Mouse (Mus musculus): Measurements from ENCODE around the gene Agap1. TPM values are rescaled to one million over a fixed set of nuclear protein-coding genes. Genes with fewer than 3 reads are reported as not detected.

Gene Agap1
- polyA plus RNA-seq, 1 experiment from 2014 or later = 42.6 TPM

DNA sequence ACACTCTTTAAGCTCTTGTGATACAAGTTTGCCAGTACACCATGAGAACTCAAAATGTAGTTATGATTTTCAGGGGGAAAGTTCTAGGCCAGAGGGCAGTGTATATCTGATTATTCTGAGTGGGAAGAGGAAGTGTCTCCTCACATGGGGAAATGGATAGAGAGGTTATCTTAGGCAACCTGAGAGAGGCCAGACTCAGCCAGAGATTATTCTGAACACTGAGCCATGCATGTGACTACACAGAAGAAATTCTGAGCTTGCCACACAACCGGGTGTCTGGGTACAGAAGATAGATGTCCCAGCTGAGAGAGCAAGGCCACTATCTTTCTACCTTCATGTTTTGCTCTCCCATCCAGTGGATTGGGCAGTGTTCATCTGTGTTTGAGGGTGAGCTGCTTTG, 97.9 kb downstream of the Agap1 start:
- no peak for ATAC-seq (ENCODE audit: low FRiP score)
- Histone ChIP-seq H3K9me3 (replicated peaks) (no peaks in the 10 kb centered on the region), H3K4me3 (replicated peaks) (no peak overlapping the region), H3K27ac (replicated peaks) (no peak overlapping the region), H3K4me2 (no peak overlapping the region), H3K9ac (replicated peaks) (no peak overlapping the region), H3K27me3 (replicated peaks) (no peaks in the 10 kb centered on the region), H3K4me1 (peaks cover 54% of the 10 kb centered on the region), H3K36me3 (no peaks in the 10 kb centered on the region)
- 81% methylated on average over 1 of the region's 1 CpGs for whole genome bisulfite sequencing

DNA sequence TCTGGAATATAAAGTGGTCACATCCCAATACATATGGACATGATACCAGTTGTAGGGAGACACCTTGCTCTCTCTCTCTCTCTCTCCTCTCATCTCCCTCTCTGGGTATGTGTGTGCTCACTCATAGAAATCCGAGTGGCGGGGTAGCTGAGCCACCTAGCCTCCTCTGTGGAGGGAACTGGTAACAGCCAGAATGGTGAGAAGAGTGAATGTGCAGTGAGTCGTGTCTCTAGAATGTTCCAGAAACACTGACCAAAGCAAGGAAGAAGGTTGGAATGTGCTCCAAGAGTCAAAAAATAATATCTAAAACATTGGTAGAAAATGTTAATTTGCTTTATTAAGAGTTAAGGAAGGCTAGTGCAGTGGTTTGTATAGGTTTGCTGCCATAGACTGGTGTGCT, 99.2 kb downstream of the Agap1 start:
- H3K4me1 ChIP-seq = peaks cover 52% of the 10 kb centered on the region
- H3K9me3 ChIP-seq (replicated peaks) = no peaks in the 10 kb centered on the region
- H3K4me2 ChIP-seq = no peak overlapping the region
- no peak overlapping the region for H3K9ac ChIP-seq (replicated peaks)
- WGBS = 88% methylated on average over 3 of the region's 3 CpGs
- no peak overlapping the region for H3K4me3 ChIP-seq (replicated peaks)
- H3K27ac ChIP-seq (replicated peaks) = no peak overlapping the region
- no peaks in the 10 kb centered on the region for H3K27me3 ChIP-seq (replicated peaks)
- no peaks in the 10 kb centered on the region for H3K36me3 ChIP-seq
- ATAC-seq (ENCODE audit: low FRiP score) = no peak

DNA sequence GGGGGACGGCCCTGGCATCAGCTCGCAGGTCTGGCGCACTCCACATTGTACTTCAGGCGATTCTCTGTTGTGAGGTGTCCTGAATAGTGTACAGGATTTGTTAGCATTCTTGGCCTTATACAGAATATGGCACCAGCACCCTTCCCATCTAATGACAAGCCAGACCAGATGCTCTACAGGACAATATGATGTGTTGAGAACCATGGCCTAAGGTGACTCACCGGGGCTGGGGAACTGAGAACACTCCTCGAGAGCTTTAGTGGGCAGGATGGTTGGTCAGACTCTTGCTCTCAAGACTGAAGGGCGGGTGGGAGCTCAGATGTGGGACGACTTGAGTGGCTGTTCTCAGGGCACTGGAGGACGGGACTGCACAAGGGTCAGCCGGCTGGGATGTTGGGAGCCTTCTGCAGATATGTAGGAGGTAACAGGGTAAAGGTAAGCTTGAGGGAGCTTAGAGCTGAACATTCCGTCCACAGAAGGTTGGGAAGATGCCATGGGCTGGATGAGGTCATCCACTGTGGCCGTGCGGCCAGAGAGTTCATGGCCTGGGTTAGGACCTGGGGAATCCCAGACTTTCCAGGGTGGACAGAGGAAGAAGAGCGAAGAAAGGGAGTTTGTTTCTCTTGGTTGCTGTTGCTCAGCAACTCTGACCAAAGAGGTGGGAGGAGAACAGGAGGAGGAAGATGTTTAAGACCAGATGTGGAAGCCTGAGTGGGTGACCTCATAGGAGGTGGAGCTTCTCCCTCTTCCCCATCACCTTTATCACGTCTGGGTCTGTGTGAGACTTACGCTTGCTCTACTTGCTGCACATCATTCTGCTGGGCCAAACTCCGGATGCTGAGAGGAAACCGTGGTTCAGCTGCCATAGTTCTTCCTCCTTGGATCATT, 100.6 kb downstream of the Agap1 start:
- H3K4me1 ChIP-seq = peaks cover 44% of the 10 kb centered on the region
- H3K27ac ChIP-seq (replicated peaks) = no peak overlapping the region
- H3K9me3 ChIP-seq (replicated peaks) = no peaks in the 10 kb centered on the region
- H3K4me2 ChIP-seq = no peak overlapping the region
- H3K36me3 ChIP-seq = no peaks in the 10 kb centered on the region
- H3K27me3 ChIP-seq (replicated peaks) = no peaks in the 10 kb centered on the region
- no peak overlapping the region for H3K4me3 ChIP-seq (replicated peaks)
- 89% methylated on average over 18 of the region's 18 CpGs for WGBS
- ATAC-seq (ENCODE audit: low FRiP score) = no peak
- H3K9ac ChIP-seq (replicated peaks) = no peak overlapping the region

DNA sequence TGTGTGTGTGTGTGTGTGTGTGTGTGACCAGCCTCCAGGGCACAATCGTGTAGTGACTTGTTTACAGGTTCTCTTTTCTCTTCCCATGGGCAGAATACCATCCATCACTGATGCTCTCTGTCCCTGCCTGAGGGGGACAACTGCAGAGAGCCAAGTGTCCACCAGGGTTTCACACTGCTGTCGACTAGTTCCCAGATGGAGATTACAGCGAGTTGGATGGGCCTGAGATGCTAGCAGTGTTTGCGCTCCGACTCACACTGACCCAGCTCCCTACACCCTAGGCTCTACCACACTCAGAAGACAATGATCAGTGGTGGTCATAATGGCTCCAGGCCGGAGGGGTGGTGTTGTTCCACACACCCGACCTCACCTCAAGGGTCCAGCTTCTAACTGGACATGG, 101.4 kb downstream of the Agap1 start:
- Histone ChIP-seq H3K9me3 (replicated peaks) (no peaks in the 10 kb centered on the region), H3K4me2 (no peak overlapping the region), H3K27me3 (replicated peaks) (no peaks in the 10 kb centered on the region), H3K9ac (replicated peaks) (no peak overlapping the region), H3K27ac (replicated peaks) (no peak overlapping the region), H3K4me3 (replicated peaks) (no peak overlapping the region), H3K4me1 (peaks cover 36% of the 10 kb centered on the region), H3K36me3 (no peaks in the 10 kb centered on the region)
- WGBS = 65% methylated on average over 7 of the region's 7 CpGs
- no peak for ATAC-seq (ENCODE audit: low FRiP score)

DNA sequence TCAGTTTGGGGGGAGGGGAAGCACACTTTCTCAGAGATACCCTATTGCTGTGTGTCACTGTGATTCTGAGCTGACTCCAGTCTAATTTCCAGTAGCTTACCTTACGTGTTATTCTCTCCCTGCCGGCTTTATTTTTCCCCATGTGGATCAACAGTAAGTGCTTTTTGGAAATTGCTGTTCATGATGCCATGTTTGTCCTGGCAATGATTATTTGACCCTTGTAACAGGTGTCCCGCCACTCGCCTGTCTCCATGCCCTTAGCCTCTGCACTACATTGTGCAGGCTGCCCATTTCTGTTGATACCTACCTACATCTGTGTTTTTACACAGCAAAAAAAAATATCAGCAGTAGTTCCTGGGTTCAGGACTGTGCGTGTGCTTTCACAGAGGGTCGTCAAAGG, 102.8 kb downstream of the Agap1 start:
- H3K4me2 ChIP-seq = no peak overlapping the region
- H3K9me3 ChIP-seq (replicated peaks) = no peaks in the 10 kb centered on the region
- H3K4me1 ChIP-seq = peaks cover 30% of the 10 kb centered on the region
- H3K27ac ChIP-seq (replicated peaks) = no peak overlapping the region
- 84% methylated on average over 6 of the region's 6 CpGs for WGBS
- H3K27me3 ChIP-seq (replicated peaks) = no peaks in the 10 kb centered on the region
- ATAC-seq (ENCODE audit: low FRiP score) = no peak
- no peak overlapping the region for H3K4me3 ChIP-seq (replicated peaks)
- H3K36me3 ChIP-seq = no peaks in the 10 kb centered on the region
- H3K9ac ChIP-seq (replicated peaks) = no peak overlapping the region

DNA sequence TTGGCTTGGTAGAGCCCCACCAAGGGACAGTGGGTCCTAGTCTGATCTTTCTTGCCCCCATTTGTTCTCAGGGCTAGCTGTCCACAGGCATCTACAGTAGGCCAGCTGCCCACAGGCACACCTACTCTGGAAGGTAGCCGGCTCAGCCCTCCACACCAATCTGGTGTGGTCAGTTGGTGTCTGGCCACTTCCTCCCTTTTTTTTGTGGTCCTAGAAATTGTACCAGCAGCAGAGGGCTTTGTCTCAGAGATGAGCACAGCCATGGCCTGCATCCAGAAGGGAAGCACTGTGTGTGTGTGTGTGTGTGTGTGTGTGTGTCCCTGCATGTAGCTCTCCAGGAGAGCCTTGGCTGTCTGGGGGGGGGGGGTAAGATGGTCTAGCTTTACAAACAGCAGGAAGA, 103.5 kb downstream of the Agap1 start:
- H3K27me3 ChIP-seq (replicated peaks) = no peaks in the 10 kb centered on the region
- H3K9ac ChIP-seq (replicated peaks) = no peak overlapping the region
- no peak overlapping the region for H3K27ac ChIP-seq (replicated peaks)
- H3K9me3 ChIP-seq (replicated peaks) = no peaks in the 10 kb centered on the region
- ATAC-seq (ENCODE audit: low FRiP score) = no peak
- peaks cover 33% of the 10 kb centered on the region for H3K4me1 ChIP-seq
- H3K4me2 ChIP-seq = no peak overlapping the region
- H3K36me3 ChIP-seq = no peaks in the 10 kb centered on the region
- H3K4me3 ChIP-seq (replicated peaks) = no peak overlapping the region
- 76% methylated on average over 1 of the region's 1 CpGs for WGBS

DNA sequence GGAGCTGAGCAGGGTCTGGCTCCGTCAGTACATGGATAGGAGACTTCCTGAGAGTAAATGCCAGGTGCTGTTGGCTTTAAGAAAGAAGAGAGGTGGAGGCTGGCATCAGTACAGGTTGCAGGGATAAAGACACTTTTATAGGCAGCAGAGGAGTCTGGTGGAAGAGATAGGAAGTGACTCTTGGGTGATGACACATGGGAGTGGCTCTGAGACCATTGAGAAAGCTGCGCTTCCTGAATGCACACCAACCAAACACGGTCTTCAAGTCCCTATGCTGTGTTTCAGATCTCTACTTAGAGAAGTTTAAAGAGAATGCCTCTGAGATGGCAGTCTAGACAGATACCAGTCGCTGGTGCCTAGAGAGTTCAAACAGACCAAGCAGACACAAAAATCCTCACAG, 108.8 kb downstream of the Agap1 start:
- H3K27me3 ChIP-seq (replicated peaks) = no peaks in the 10 kb centered on the region
- H3K9ac ChIP-seq (replicated peaks) = no peak overlapping the region
- ATAC-seq (ENCODE audit: low FRiP score) = no peak
- no peaks in the 10 kb centered on the region for H3K9me3 ChIP-seq (replicated peaks)
- no peak overlapping the region for H3K4me2 ChIP-seq
- H3K36me3 ChIP-seq = no peaks in the 10 kb centered on the region
- peaks cover 55% of the 10 kb centered on the region for H3K4me1 ChIP-seq
- H3K4me3 ChIP-seq (replicated peaks) = no peak overlapping the region
- WGBS = 89% methylated on average over 4 of the region's 4 CpGs
- H3K27ac ChIP-seq (replicated peaks) = no peak overlapping the region

DNA sequence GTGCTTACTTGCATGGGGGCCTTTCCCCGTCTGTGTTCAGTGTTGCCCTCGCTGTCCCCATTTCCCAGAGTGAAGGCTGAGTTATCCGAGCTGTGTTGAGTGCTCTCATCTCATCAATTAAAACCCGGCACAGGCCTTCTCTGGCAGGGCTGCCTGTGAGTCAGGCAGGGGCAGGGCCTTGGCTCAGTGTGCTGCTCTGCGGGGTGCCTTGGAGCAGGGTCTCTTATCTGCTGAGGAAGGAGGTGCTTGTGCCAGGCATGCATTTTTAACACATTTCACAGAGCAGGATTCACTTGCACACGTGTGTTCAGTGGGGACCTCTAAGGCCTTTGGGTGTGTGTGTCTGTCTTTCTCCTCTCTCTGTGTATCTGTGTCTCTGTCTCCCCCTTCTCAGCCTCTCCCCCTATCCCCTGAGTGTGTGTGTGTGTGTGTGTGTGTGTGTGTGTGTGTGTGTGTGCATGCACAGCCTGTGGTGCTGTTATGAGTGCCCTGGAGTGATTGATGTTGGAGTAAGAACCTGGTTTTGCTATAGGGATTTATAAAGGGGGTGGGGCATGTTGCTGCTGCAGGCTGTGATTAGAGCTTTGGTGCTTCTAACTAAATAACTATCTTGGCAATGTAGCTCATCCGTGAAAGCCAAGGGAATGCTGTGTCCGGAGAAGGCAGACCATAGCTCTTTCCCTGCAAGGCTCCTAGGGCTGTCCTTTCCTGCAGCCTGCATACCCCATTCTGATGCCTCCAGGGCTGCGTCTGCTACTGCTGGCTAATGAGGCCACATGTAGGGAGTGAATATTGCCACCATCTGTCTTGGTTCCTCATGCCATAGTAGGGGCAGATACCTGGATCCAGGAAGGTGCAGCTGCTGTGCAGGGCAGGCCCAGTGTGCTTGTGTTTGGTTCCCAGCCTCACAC, 112.2 kb downstream of the Agap1 start:
- Histone ChIP-seq H3K9ac (replicated peaks) (no peak overlapping the region), H3K4me3 (replicated peaks) (no peak overlapping the region), H3K4me1 (peaks cover 71% of the 10 kb centered on the region), H3K9me3 (replicated peaks) (no peaks in the 10 kb centered on the region), H3K27me3 (replicated peaks) (no peaks in the 10 kb centered on the region), H3K36me3 (no peaks in the 10 kb centered on the region), H3K4me2 (no peak overlapping the region), H3K27ac (replicated peaks) (peak overlapping the region; percentile 82)
- ATAC-seq (ENCODE audit: low FRiP score) = peak; percentile 60
- 13% methylated on average over 9 of the region's 9 CpGs for WGBS

DNA sequence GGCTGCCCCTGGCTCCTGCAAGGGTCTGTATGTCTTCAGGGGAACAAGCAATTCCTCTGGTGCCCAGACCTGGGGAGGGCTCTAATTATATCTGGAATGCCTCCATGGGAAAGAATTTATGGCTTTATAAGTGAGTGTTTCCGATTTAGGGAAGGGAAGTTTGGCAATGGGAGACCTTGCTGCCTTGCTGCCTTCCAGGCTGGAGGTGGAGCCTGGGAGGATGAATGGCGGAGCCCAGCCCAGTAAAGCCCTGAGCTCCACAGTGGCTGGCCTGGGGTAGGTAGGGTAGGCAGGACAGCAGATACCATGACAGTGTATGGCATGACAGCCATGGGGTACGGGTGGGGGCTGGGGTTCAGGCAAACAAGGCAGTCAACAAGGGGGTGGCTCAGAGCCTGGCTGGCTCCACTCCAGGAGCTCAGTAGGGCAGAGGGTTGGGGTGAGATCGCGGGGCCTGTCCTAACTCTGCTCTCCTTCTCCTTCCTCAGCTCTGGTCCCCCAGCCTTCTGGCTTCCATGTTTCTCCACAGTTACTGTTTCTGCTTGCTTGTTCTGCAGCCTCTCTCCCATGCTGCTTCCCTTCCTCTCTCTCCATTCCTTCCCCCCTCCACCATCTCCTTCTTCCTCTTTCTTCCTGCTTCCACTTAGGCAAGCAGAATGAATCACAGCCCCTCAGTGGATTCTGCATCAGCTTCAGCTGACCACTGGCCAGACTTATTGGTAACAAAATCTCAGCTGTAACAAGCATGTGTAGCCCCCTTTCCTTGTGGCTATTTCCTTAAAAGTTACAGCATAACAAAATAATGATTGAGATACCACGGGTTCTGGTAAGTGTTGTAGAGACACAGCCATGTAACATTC, 114.2 kb downstream of the Agap1 start:
- no peaks in the 10 kb centered on the region for H3K27me3 ChIP-seq (replicated peaks)
- H3K27ac ChIP-seq (replicated peaks) = peak overlapping the region; percentile 30; the same call in 1 of the 2 replicates
- peaks cover 77% of the 10 kb centered on the region for H3K4me1 ChIP-seq
- no peaks in the 10 kb centered on the region for H3K9me3 ChIP-seq (replicated peaks)
- WGBS = 56% methylated on average over 6 of the region's 6 CpGs
- no peaks in the 10 kb centered on the region for H3K36me3 ChIP-seq
- no peak overlapping the region for H3K4me2 ChIP-seq
- H3K4me3 ChIP-seq (replicated peaks) = no peak overlapping the region
- ATAC-seq (ENCODE audit: low FRiP score) = no peak
- H3K9ac ChIP-seq (replicated peaks) = 0 out of 2 replicates have a peak overlapping the region, but pooled peaks have one; percentile 7

DNA sequence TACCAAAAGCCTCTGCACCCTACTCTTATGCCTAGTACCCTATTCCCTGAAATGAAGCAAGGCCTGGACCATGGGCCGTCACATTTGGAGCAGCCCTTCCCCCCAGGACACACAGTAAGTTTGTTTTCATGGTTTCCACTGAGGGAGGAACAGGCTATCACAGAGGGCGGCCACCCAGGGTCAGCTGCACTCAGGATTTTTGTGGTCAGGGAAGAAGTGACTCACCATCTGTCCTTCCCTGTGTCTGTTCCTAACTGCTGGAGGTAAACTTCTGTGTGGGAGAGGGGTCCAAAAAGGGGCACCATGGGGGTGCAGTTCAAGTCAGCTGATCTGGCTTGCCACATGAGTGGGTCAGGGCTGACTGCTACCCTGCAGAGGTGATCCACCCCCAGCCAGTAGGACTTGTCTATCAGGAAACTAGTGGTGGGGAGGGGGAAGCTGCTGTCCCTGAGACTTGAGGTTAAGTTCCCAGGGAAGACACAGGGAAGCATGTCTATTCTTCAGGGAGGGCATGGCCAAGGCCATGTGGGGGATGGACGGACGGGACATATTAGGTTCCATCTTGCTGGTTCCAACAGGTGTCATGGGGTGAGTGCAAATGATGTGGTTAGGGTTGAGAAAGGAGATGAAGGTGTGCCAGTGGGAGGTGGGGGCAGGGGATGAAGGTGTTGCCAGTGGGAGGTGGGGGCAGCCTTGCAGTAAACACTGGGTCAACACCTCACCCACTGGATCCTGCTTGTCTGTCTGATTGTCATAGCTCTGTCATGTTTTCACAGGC, 116.1 kb downstream of the Agap1 start:
- Histone ChIP-seq H3K4me2 (no peak overlapping the region), H3K9ac (replicated peaks) (no peak overlapping the region), H3K4me3 (replicated peaks) (no peak overlapping the region), H3K36me3 (no peaks in the 10 kb centered on the region), H3K27me3 (replicated peaks) (no peaks in the 10 kb centered on the region), H3K27ac (replicated peaks) (no peak overlapping the region), H3K4me1 (peaks cover 75% of the 10 kb centered on the region), H3K9me3 (replicated peaks) (no peaks in the 10 kb centered on the region)
- 85% methylated on average over 4 of the region's 4 CpGs for WGBS
- ATAC-seq (ENCODE audit: low FRiP score) = no peak

DNA sequence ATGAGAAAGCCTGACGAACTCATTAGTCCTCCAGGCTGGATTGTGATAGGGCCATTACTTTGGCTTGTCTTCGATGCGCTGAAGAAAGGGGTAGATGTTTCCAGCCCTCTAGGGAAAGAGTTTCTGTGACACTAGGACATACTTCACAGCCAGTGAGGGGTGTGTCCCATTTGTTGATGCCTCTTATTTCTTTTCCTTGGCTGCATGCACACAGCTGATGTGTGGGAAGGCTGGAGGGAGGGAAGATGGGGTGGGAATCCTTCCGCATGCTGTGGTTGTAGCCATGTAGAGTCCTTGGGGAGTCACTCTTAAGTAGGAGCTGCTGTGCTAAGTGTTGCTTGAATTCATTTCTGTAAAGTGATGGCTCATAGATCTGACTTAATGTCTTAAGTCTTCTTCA, 118.9 kb downstream of the Agap1 start:
- H3K27me3 ChIP-seq (replicated peaks) = no peaks in the 10 kb centered on the region

More for the DNA sequence above, 118.9 kb downstream of the Agap1 start:
- ATAC-seq (ENCODE audit: low FRiP score) = no peak
- 76% methylated on average over 4 of the region's 4 CpGs for WGBS
- Histone ChIP-seq H3K4me2 (no peak overlapping the region), H3K36me3 (no peaks in the 10 kb centered on the region), H3K4me3 (replicated peaks) (no peak overlapping the region), H3K9me3 (replicated peaks) (no peaks in the 10 kb centered on the region), H3K9ac (replicated peaks) (no peak overlapping the region), H3K4me1 (peaks cover 73% of the 10 kb centered on the region), H3K27ac (replicated peaks) (no peak overlapping the region)

Measured in neural tube, embryonic 15.5 days (tissue).